8 mouse cellular contexts compared by ENCODE assay signal in the genomic region with DNA sequence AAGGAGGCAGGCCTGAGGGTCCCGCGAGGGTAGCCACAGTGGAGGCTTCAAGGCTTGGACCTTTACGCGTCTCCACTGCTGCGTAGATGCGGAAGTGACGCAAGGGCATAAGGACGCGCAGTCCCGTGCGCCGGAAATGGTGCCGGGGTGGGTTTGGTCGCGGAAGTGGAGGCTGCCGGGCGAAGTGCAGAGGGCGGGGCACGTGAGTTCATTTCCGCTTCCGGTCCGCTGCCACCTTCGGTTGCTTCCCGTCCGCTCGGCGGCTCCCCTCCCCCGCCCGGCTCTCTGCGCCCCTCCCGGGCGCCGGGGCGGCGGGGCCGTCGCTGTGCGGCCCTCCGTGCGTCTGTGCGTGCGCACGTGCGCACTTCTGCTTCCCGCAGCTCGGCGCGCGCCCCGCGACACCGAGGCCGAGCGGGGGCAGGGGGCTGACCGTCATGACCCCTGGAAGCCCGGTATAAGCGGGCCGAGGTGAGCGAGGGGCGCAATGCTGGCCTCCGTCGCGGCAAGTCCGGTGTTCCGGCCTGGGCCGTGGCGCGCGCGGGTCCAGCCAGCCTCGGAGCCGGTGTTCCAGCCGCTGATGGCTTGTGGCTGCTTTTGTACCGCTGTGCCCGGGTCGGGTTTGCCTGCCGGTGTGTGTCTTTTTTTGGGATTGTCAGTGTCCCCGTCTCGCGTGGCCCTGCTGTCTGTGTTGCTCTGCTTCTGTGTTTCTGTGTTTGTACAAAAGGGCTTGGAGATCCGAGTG. TPM values are rescaled to one million over a fixed set of nuclear protein-coding genes. Genes with fewer than 3 reads are reported as not detected.
DNase-seq lines count a peak whose midpoint lies in the region; ATAC-seq and TF ChIP-seq lines count a peak whose summit lies in the region.

A gene (plus strand): TSS at position 226 of the 742 bp plus-strand sequence.

- H3K27me3 ChIP-seq in heart, embryonic 10.5 days (ENCODE audit: insufficient read depth, poor library complexity, severe bottlenecking) = no peaks in the 10 kb centered on the region
- H3K27me3 ChIP-seq in kidney, embryonic 15.5 days = no peaks in the 10 kb centered on the region

- H3K4me3 ChIP-seq in bone marrow macrophage, adult 2 months (ENCODE audit: insufficient read depth, low read length) = peak within 1 kb of the TSS; percentile 67
- peak within 1 kb of the TSS; percentile 88 for H3K4me3 ChIP-seq in embryonic fibroblast, embryonic 13.5 days (ENCODE audit: insufficient read depth, low read length)
- peak within 1 kb of the TSS; percentile 98 for H3K4me3 ChIP-seq in heart, embryonic 10.5 days
- H3K4me3 ChIP-seq in kidney, embryonic 15.5 days (replicated peaks) = peak within 1 kb of the TSS; percentile 99

- peak within 1 kb of the TSS; percentile 98 for H3K9ac ChIP-seq in kidney, embryonic 15.5 days

- peak; percentile 97 for ATAC-seq in kidney, embryonic 15.5 days (replicated peaks; ENCODE audit: low FRiP score)
- ATAC-seq in monocyte, adult 5-6 weeks (replicated peaks; ENCODE audit: insufficient number of reproducible peaks, low FRiP score, low TSS enrichment, poor library complexity, severe bottlenecking) = peak; percentile 89

- peaks cover 66% of the 10 kb centered on the region for H3K36me3 ChIP-seq in heart, embryonic 10.5 days
- peaks cover 68% of the 10 kb centered on the region for H3K36me3 ChIP-seq in kidney, embryonic 15.5 days

- WGBS in heart, embryonic 10.5 days = under 1% methylated on average over 81 of the region's 81 CpGs
- under 1% methylated on average over 78 of the region's 81 CpGs for WGBS in kidney, embryonic 15.5 days

- DNase-seq in A20 (ENCODE audit: low read depth, low spot score) (peak; percentile 98), liver (peak; percentile 95)
- DNase-seq in heart, embryonic 10.5 days (ENCODE audit: low spot score) = peak; percentile 97
- DNase-seq in spleen, postnatal 4 days (ENCODE audit: low spot score in 2 of 2) = peak; percentile 95 to 97

- no peak for TF ChIP-seq POLR2A in bone marrow macrophage, adult 2 months (IDR thresholded peaks at IDR 0.05; ENCODE audit: borderline replicate concordance, low read depth, low read length)
- TF ChIP-seq POLR2A in embryonic fibroblast, embryonic 13.5 days (IDR thresholded peaks at IDR 0.05; ENCODE audit: low read depth, low read length) = peak; percentile 56

- H3K4me2 ChIP-seq in kidney, embryonic 15.5 days = peak within 1 kb of the TSS; percentile 76

- H3K9me3 ChIP-seq in heart, embryonic 10.5 days = no peaks in the 10 kb centered on the region
- no peaks in the 10 kb centered on the region for H3K9me3 ChIP-seq in kidney, embryonic 15.5 days (replicated peaks)

- no peak for TF ChIP-seq CTCF in bone marrow macrophage, adult 2 months (IDR thresholded peaks at IDR 0.05; ENCODE audit: low read depth, low read length)
- TF ChIP-seq CTCF in embryonic fibroblast, embryonic 13.5 days (IDR thresholded peaks at IDR 0.05; ENCODE audit: borderline replicate concordance, insufficient read depth, low read length) = no peak

- H3K4me1 ChIP-seq in bone marrow macrophage, adult 2 months (ENCODE audit: control insufficient read depth, insufficient read depth, low read length) = peaks cover 42% of the 10 kb centered on the region
- H3K4me1 ChIP-seq in embryonic fibroblast, embryonic 13.5 days (ENCODE audit: control insufficient read depth, insufficient read depth, low read length) = peaks cover 2% of the 10 kb centered on the region; the same call in 1 of the 2 replicates
- peaks cover 19% of the 10 kb centered on the region for H3K4me1 ChIP-seq in heart, embryonic 10.5 days
- peaks cover 24% of the 10 kb centered on the region for H3K4me1 ChIP-seq in kidney, embryonic 15.5 days

- H3K27ac ChIP-seq in bone marrow macrophage, adult 2 months (ENCODE audit: insufficient read depth, low read depth, low read length) = peak within 1 kb of the TSS; percentile 79
- peak within 1 kb of the TSS; percentile 67 for H3K27ac ChIP-seq in embryonic fibroblast, embryonic 13.5 days (ENCODE audit: insufficient read depth, low read length)
- peak within 1 kb of the TSS; percentile 98 for H3K27ac ChIP-seq in heart, embryonic 10.5 days
- H3K27ac ChIP-seq in kidney, embryonic 15.5 days = peak within 1 kb of the TSS; percentile 96

RNA-seq across cellular contexts. Expression of the gene that starts here (rescaled TPM):
- polyA plus RNA-seq in bone marrow macrophage, adult 2 months (2012; ENCODE audit: insufficient read depth, insufficient read length, missing spikeins) = 198 and 202 TPM in 2 replicates
- 66.2 and 69.3 TPM in 2 replicates for polyA plus RNA-seq in embryonic fibroblast, embryonic 13.5 days (2011; ENCODE audit: insufficient read length, low read depth, missing spikeins)
- polyA plus RNA-seq in heart, embryonic 10.5 days (2016; fragmentation: Nextera tagmentation; extraction: Ambion mirVana) = 53.8 and 57.3 TPM in 2 replicates
- polyA plus RNA-seq in kidney, embryonic 15.5 days (2015; fragmentation: Nextera tagmentation; extraction: Ambion mirVana) = 55.5 and 62.2 TPM in 2 replicates
- total RNA-seq in monocyte, adult 5-6 weeks (2017) = 65.8 to 88.9 TPM (median 80.5 TPM) in 3 replicates

Comparison
In these comparisons a context has a peak if more than half of its experiments do, and no peak if none do; other contexts are left out.
1. Peak in every context shown above with its lines: DNase-seq, ATAC-seq, H3K4me3 ChIP-seq and H3K27ac ChIP-seq.